Mouse (Mus musculus): ENCODE measurements around the gene Gm1043.
A peak's percentile ranks its signal among the peaks of the same experiment; 100 is the strongest.

Gene Gm1043

DNA sequence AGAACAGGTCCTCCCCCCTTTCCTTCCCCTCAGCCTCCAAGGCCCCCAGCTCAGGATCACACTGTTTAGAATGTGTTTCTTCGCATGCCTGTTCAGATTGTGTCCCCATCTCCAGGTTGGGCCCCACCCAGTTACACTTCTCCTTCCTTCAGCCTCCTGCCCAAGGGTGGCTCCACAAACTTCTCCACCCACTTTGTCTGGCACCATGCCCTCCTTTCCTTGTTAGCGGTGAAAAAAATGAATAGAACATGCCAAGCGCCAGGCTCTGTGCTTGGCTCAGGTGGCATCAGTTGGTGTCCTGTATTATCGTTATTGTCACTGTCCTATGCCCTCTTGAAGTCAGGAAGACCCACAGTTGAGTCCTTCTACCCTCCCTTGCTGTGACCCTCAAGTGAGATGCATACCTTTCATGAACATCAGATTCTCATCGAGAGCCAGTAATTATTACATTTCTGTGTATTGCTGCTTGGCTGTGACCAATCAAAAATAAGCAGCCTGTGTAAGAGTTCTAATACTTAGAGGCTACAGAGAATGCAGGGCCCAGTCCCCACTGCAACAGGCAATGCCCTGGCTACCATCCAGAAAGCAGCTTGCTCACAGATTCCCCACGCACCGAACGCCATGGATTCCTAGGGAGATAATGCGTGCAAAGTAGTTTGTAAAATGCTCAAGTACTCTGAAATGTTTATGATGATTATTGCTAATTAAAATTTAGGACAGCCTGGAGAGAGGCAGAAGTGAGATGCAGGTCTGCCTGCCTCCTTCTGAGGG, 128.0 kb downstream of the Gm1043 start:
- DNase-seq, result no peak

DNA sequence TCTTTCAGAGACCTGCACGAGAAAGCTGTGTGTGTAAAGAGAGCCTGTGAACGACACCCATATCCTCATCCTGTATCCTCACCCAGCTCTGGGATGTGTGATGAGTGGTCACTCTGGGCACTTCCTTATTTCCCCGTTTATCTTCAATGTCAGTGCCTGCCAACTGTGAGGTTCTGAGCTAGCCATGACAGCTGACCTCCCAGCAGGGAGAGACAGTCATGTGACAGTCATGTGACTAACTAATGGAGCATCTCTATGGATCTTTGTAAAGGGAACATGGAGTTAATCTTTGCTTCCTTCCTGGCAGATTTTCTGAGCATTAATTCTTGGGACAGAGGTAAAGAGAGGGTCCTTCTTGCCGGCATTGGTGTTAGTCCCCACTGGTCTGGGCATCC, 128.5 kb downstream of the Gm1043 start:
- no peak for DNase-seq

DNA sequence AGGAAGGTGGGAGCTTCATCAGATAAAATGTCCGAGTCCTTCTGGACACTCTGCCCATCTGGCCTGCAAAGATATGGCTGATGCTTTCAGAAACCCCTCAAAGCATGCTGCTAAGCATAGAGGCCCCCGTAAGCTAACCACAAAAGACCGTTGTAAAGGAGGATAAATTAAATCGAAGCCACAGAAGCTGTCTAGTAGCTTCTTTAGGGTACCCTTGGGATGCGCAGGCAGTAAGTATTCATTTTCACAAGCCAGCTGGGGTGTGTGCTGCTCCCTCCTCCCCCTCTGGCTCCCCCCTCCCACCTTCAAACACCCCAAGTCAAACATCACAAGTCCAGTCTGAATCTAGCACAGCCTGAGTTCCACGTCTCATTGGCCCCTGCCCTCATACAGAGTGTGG, 129.4 kb downstream of the Gm1043 start:
- DNase-seq, result no peak

DNA sequence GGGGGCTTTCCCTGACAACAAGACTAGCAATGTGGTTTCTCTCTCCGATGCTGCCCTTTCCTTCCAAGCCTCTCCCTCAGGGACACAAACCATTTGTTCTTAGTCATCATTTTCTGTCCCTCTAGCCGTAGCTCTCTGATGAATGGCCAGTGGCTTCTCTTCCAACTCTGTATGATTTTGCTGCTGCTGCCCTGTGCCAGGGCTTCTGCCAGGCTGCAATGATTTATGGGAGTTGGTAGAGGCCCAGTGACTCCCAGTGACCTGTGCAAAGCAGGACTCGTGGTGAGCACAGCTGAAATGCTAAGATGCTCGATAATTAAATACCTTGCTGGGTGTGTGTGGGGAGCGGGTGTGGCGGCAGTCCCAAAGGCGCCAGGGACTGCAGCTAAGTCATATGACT, 130.1 kb downstream of the Gm1043 start:
- no peak for DNase-seq

DNA sequence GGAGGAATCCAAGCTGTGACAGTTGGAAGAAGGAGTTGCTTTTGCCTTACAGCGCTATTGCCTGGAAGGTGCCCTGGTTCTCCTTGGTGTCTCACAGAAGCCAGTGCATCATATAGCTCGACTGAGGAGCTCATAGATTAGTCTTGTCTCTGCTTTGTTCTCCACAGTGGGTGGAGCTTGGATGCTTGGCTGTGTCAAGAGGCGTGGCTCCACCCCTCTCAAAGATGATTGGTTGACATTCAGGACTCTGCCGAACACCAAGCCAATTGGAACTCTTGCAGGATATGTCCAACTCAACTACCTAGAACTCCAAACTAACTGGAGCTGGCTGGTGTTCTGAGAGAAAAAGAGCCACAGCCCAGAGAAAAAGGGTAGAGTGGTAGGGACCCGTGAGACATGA, 134.4 kb downstream of the Gm1043 start:
- DNase-seq, result peak; percentile 59

DNA sequence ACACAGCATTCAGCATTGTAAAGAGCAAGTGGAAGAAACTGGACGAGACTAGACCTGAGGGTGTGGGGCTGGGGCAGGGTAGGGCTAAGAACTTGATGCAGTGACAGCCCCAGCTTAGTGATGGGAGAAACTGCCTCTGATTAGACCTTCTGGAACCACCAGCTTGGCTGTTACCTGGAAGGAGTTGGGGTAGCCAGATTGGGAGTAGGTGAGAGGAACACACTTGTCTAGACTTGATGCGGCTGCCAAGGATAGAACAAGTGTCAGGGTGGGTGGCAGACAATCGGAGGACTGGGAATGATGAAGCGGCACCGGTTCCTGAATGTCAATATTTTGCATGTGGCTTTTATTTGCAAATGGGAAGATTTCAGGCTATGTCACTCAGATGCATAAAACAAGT, 135.4 kb downstream of the Gm1043 start:
- DNase-seq, result no peak

DNA sequence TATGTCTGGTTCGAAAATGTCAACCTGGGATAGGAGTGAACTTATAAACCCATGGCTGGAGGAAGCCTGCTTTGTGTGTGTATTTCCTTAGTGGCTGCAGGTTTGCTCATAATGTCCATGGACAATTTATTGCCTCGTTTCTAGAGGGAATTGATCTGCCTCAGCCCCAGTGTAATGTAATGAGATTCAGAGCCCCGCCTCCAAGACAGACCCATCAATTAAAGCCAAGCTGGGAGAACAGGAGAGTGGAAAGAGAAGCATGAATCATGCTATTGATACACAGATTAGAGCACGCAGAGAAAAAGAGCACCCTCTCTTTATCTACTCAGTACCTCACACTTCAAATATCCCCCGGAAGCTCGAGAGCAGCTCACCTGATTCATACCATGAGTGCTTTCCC, 136.4 kb downstream of the Gm1043 start:
- no peak for DNase-seq

DNA sequence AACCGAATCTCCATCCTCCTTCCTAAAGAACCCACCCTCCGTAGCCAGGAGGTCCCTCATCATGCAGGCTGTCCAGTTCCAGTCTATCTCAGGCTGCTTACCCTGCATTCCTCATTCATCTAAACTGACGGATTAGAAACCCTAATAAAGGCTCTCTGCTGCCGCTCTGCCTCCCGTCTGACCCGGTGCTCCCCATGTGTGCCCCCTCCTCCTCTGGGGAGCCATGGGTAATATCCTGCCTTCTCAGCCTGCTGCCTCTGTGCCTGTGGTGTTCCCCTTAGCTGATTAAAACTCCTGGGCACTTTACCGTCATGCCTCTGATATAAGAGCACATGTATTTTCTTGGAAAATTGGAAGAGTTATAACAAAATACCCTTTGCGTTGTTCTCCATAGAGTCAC, 137.1 kb downstream of the Gm1043 start:
- no peak for DNase-seq

DNA sequence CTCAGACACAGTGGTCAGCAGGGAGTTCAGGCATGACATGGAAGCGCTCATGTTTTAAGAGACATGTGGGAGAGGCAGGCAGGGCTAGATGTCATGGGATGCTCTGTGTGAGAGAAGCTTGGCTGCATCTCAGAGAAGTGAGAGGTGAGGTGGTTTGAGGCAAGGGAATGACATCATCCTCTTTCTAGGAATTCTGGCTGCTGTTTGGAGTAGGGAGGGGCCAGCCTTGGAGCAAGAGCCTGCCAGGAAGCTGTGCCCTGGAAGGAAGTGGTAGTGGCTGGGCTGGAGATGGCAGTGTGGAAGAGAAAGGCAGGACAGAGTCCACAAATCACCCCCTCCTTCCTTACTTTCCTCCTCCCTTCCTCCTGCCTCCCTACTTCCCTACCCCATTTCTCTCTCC, 140.5 kb downstream of the Gm1043 start:
- DNase-seq, result no peak

DNA sequence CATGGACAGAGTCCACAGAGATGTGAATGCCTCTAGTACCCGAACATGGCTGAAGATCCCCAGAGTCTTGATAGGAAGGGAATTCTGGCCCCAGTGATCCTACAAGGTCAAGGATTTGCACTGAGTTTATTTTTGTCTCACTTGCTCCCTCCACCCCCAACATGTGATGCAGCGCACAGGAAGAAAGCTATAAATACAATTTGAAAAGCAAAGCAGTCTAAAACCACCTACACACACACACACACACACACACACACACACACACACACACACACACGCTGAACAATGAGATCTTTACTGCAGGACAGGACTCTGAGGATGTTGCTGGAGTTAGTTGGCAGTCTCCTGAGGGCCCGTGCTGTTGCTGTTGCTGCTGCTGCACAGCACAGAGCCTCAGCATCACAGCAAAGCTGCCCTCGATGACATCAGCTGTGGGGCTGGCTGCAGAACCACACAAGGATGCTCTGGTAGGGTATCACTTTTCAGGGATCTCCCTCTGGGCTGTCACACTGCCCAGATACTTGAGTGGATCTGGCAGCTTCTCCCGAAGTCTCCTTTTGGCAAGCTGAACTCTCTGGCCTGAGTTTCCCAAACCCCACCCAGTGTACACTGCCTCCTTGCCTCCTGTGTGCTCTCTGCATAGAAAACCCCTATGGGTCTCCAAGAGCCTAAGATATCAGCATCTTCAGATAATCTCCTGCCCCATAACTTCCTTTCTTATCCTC, 142.9 kb downstream of the Gm1043 start:
- no peak for DNase-seq

DNA sequence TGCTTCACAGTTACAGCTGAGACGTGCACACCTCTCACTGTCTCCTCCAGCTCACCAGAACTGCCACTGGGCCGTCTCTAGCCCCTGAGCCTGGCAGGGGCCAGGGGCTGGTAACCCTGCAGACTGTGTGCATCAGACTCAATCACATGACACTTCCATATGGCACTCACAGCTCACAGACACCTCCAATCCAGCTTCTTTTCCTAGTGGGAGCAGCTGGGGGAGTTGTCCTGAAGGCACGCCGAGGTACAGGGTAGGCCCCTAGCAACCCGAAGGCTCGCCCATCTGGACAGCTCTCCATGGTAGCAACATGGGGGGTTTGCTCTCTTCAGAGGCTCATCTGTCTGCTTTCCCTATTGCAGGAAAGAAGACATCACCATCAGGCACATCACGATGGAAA, 143.7 kb downstream of the Gm1043 start:
- DNase-seq, result peak; percentile 48

DNA sequence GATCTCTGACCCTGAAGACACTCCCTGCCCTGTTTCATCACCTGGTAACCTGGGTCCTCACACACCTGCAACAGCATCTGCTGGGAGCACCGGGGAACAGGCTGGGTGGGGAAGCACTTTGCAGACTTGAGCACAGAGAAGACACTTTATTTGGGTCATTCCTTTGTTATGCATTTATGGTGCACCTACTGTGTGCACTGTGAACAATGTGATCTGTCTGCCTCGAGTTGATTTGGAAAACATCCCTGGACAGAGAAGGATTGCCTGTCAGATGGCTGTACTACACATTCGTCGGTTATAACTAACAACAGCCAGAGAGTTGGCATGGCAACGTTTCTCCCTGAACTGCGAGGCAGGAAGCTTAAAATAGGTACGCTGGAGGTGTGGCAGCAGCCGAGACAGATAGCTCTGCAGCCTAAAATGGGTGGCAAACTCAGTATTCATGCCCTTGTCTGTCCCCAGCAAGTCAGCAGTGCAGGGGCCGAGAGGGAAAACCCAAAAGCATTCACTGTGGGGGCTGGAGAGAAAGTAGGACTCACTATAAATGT, 147.9 kb downstream of the Gm1043 start:
- DNase-seq, result no peak

DNA sequence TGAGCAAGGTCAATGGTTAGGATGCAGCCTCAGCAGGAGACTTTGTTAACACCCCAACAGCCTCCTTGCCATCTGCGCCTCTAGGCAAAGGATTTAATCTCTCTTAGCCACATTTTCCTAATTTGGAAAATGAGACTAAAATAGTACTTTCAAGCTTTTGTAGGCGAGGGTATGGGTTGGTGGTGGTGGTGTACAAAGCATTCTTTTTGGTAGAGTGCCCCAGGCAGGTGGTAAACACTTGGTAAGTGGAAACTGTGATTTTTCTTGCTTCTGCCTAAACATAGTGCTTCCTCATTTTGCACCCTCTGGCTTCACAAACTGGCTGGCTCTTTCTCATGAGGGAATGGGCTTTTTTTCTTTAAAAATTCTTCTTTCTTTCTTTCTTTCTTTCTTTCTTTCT, 153.5 kb downstream of the Gm1043 start:
- no peak for DNase-seq

DNA sequence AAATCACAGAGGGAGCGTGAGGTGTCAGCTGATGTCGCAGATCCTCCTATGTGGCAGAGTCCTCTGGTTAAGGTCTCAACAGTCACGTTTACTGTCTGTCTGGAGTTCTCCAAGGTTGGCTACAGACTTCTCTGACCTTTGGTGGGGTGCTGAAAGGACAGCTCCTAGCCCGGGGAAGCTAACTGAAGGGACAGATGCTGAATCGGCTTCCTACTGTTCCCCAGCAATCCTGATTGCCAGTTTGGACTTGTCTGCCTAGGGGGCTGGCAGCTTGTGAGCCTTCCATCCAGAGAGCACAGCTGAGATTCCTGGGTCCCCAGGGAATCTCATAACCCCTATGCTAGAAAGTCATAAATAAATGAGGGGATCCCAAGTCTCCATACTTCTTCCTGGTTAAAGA, 155.4 kb downstream of the Gm1043 start:
- peak; percentile 69 for DNase-seq

DNA sequence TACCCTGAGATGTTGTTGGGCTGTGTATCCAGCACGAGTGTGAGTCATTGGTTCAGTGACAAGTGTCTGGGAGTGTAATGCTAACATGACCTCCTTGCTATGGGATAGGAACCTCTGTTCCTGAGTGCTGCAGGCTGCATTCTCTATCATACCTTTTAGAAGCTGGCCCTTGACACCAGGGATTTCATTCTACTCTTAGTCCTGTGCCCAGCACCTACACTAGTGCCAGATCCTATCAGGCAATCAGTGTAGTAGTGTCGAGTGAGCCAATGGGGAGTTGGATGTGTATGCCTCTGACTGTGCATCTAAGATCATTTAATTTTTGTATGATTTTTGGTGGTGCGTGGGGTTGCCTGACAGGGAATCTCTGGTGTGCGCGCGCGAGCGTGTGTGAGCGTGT, 156.1 kb downstream of the Gm1043 start:
- no peak for DNase-seq

DNA sequence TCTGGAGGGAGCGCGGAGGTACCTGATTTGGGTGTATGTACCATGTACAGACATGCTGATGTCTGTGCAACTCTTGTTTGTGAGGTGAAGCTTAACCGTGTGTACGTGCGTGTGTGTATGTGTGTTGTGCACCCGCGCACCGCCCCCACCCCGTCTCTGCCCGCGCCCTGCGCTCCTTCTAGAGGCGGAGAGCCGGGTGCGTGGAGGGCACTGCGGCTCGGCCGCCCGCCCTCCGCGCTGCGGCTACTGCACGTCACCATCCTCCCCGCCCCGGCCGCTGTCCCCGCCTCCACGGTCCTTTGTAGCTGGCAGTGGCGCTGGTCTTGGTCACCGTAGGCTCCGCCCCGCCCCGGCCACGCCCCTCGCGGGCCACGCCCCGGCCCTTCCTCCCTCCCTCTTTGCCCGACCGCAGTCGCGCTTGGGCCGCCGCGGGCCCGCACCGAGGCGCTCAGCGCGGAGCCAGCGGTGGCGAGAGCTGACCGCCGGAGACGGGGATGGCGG, 156.5 kb downstream of the Gm1043 start, which contains the start of gene Crmp1:
Crmp1 (plus strand) TSS at position 290 of the 501 bp plus-strand sequence.
- DNase-seq, result peak; percentile 93

DNA sequence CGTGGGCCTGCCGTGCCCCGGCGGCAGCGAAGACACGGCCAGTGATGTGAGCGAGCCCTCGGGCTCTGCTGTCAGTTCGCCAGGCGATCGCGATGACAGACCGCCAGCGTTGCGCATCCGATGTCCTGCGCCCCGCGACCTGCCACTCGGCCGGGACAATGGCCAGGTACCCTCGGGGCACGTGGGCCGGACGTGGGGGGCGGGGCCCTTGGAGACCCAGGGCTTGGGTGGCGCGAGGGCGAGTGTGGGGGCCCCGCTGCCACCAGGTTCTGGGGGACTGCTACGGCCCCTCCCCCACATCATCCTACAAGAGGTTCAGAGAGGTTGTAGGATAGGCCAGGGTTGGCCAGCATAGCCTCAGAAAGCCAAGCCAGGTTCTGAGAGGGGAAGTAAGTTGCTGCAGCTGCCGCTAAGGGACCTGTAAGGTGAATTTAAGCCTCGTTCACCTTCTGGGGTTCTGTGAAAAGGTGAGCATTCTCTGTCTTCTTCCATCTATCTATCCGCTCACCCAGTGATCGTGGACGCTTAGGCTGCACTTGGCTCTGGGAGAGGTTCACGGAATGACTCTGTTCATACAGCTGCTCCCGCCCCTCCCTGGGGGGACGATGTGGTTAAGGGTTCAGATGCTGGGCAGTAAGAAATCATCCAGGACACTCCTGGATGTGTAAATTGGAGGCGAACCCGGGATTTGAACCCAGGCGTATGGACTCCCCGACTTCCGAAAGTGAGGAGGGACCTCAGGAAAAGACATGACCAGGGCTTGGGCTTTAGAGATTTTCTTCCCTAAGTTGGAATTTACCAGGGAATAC, 157.4 kb downstream of the Gm1043 start:
- DNase-seq, result no peak

DNA sequence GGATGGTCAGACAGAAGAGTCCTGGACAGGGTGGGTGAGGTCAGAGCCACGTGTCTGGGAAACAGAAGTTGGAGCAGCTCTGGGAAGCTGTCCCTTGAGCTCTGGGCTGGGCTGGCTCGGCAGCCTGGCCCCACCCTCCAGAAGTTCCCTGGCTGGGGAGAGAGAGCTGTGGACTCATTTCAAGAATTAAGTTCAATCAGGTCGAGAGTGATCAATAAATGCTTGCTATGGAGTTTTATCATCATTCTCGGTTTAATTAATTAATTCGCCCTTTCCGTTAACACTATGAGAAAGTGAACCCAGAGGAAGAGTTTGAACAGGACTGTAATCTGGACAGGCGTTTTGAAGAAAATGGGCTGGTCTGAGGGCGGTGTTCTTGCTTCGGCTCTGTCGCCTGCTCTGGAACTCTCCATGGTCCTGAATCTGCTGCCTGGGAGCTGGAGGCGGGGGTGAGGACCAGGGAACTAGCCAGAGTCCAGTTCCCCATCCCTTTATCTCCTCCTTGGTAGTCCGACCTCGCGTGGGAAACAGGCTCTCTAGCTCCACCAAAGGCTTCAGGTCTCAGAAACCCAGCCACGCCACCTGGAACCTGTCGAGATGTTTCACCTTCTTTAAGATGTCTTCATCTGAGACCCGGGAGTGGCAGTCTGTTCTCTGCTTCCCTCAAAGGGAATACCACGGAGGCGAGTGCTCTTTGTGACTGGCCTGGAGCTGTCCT, 158.2 kb downstream of the Gm1043 start:
- peak; percentile 84 for DNase-seq

DNA sequence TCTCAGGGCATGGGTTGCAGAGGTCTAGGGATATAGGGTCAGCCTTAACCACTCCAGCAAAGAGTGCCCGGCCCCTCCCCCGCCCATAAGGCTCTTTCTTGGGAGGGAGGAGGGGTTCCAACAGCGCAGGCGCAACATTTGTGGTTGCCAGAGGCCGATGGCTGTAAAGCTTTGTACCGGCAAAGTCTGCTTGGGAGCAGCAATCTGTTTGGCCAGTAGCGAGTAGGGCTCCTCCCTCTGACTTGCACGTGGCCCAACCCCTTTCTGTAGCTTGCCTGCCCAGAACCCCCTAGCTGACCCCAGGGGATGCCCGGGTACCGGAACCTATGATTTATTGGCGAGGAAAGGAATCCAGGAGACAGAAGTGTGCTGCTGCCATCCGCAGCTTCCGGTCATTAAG, 159.0 kb downstream of the Gm1043 start:
- peak; percentile 87 for DNase-seq

DNA sequence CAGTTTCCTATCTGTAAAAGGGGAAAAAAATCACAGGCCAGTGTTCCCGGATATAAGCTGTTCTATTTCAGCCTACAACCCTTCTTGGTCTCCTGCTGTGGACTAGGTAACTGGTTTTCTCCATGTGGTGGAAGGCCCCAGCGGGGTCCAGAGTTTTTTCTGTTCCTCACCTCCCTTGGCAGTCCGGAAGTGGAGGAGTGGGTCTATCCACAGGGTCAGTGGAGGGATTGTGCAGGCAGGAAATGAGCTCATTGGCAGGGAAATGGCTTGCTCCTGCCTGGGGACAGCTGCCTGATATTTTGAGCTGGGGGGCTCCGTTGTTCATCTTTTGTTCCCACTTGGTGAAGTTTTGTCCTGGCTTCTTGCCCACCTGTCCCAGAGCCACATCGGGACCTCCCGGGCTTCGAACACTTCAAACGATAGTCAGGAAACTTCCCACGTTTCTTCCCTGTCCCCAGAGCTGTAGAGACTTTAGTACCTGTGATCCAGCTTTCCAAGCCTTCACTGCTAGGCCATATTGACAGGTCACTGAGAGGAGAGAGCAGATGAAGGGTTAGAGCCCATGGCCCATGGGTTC, 159.6 kb downstream of the Gm1043 start:
- no peak for DNase-seq

DNA sequence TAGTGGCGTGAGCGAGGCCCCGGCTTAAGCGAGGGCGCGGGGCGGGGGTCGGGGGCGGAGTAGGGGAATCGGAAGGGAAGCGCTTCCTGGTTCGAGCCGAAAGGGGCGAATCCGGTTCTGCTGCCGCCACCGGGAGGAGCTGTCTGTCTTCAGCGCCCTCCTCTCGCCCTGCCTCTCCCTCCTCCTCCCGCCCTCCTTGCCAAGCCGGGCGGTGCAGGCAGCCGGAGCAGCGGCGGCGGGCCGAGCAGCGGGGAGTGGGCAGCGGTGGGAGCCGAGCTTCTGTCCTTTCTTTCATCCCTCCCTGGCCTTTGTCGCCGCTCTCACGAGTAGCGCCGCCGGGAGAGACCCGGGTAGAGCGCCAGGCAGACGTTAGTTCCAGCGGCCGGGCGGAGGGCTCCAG, 160.5 kb downstream of the Gm1043 start:
- DNase-seq, result peak; percentile 87

All from retina, postnatal 1 day (tissue).